Mouse (Mus musculus) liver, adult 2 months (tissue): ENCODE measurements around the gene Myh9.

ENCODE experiments used
- CTCF ChIP-seq: fragments of 200-500 bp; IDR thresholded peaks from 2 replicates; pipeline ENCODE4 v1.5.1; 2011; ENCODE audit warnings: low read depth, low read length, control low read depth
- POLR2A ChIP-seq: fragments of 200-500 bp; IDR thresholded peaks from 2 replicates; pipeline ENCODE4 v1.6.1; 2011; ENCODE audit warnings: low read length, control low read depth; ENCODE audit not compliant: insufficient read depth; ENCODE audit errors: extremely low read depth

DNA sequence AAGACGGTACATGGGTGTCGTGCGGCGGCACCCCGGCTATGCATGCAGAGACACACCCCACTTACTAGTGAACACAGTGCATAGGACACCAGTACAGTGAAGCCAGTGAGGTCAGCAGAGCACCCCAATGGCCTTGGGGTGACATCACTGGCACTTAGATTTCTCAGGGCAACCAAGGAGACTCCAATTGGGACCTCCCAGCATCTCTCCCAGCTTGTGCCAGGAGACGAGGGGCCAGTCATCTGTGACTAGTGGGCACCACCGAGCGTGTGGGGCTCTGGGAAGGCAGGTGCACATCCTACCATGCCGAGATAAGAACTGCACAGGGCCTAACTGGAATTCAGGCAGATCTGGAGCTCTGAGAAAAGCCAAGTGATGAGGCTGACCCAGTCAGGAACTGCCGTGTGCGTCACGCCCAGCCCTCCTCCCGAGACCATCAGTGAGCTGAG is 47.0 kb downstream of the Myh9 start:
- TF ChIP-seq POLR2A (no peak), CTCF (no peak)
